Mouse (Mus musculus): ENCODE data around the gene Col6a5. TPM values are rescaled to one million over a fixed set of nuclear protein-coding genes. Genes with fewer than 3 reads are reported as not detected.

Gene Col6a5
- total and polyA plus RNA-seq, 3 experiments, result under 0.01 TPM; not detected in 2

DNA sequence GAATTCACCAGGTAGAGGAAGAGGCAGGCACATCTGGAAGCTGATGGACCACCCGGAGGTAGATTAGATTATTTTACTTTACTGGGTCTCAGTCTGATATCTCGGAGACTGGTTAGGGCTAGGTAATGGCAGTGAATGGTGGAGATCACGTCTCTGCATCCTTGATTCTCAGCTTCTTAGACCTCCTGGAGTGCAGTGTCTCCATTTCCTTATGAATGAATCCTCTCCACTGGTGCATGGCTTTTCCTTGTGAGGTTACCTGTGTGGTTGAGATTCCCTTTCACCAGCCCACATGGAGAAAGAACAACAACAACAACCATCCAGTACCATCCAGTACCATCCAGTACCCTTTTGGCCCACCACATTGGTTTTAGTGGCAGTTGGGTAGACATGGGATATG, 11.6 kb upstream of the Col6a5 start:
- TF ChIP-seq MAZ (IDR thresholded peaks at IDR 0.05; ENCODE audit: low read depth, low read length) (no peak), JUN (IDR thresholded peaks at IDR 0.05; ENCODE audit: insufficient read depth, low read depth, low read length) (no peak), CHD1 (IDR thresholded peaks at IDR 0.05; ENCODE audit: low read depth, low read length) (no peak), MXI1 (IDR thresholded peaks at IDR 0.05; ENCODE audit: low read depth, low read length) (no peak), MAFK (IDR thresholded peaks at IDR 0.05; ENCODE audit: insufficient replicate concordance, low read length) (no peak), TBP (conservative IDR thresholded peaks at IDR 0.05; ENCODE audit: low read depth, low read length) (no peak), USF2 (conservative IDR thresholded peaks at IDR 0.05; ENCODE audit: low read depth, low read length) (no peak), NELFE (IDR thresholded peaks at IDR 0.05; ENCODE audit: low read depth, low read length) (no peak), POLR2AphosphoS2 (IDR thresholded peaks at IDR 0.05; ENCODE audit: low read depth, low read length) (no peak), ZNF384 (IDR thresholded peaks at IDR 0.05; ENCODE audit: low read depth, low read length) (no peak), MYC (IDR thresholded peaks at IDR 0.05; ENCODE audit: low read depth, low read length) (no peak), IRF4 (IDR thresholded peaks at IDR 0.05; ENCODE audit: low read depth, low read length) (no peak), ZMIZ1 (IDR thresholded peaks at IDR 0.05; ENCODE audit: low read depth, low read length) (no peak)
- Histone ChIP-seq H3K4me1 (ENCODE audit: control insufficient read depth in 1 of 2, insufficient read depth in 2 of 2) (no peaks in the 10 kb centered on the region), H3K36me3 (replicated peaks in 1 of 2; ENCODE audit: control insufficient read depth in 1 of 2, insufficient read depth in 1 of 2, low read length in 1 of 2) (no peaks in the 10 kb centered on the region), H3K4me3 (replicated peaks in 1 of 3; ENCODE audit: low read depth in 2 of 3, low read length in 2 of 3, poor library complexity in 1 of 3) (no peak overlapping the region), H3K4me2 (ENCODE audit: insufficient read depth, low read depth, poor library complexity, severe bottlenecking) (no peak overlapping the region), H3K79me2 (replicated peaks; ENCODE audit: control insufficient read depth, extremely low read depth, insufficient read depth, poor library complexity, severe bottlenecking) (no peaks in the 10 kb centered on the region), H3K27ac (ENCODE audit: insufficient read depth, low read depth) (no peak overlapping the region), H3K9me3 (replicated peaks; ENCODE audit: low read length) (peaks cover 2% of the 10 kb centered on the region), H3K9ac (ENCODE audit: insufficient read depth, low read depth) (no peak overlapping the region), H3K27me3 (replicated peaks) (peaks cover 37% of the 10 kb centered on the region)
- dilution Hi-C loops (cut with MboI; ENCODE audit: extremely low pct_ligation_motif_present, extremely low pct_unique_long_range_greater_than_20kb, low sequenced_read_pairs) (no loop called here), in situ Hi-C loops (cut with MboI; ENCODE audit: low pct_ligation_motif_present, low pct_unique_long_range_greater_than_20kb, low sequenced_read_pairs) (no loop called here)
- no peak for DNase-seq (ENCODE audit: extremely low read depth)

DNA sequence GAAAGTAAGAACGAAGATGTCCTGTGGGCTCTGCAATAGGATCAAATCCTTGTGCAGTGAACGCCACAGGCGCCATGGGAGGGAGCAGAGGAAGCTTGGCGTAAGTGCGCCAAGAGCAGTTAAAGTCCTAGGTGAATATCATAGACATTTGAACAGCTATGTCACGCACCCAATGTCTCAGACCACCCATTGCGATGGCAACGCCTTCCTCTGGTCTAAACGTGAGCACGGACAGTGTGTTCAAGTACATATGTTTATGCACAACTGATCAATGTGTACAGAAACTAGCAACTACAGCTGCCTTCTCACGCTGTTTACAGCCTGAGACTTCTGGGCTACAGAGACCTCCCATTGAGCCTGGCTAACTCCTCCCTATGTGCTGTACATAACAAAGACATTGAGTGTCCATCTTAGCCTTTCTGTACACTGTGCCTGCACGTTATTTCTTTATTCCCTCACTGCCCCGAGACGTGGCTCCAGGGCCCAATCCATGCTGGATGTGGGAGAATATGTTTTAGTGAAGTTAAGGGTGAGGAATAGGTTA, 11.0 kb upstream of the Col6a5 start:
- dilution Hi-C loops (cut with MboI; ENCODE audit: extremely low pct_ligation_motif_present, extremely low pct_unique_long_range_greater_than_20kb, low sequenced_read_pairs), result no loop called here
- Histone ChIP-seq H3K4me3 (replicated peaks in 1 of 3; ENCODE audit: low read depth in 2 of 3, low read length in 2 of 3, poor library complexity in 1 of 3) (no peak overlapping the region), H3K36me3 (replicated peaks in 1 of 2; ENCODE audit: control insufficient read depth in 1 of 2, insufficient read depth in 1 of 2, low read length in 1 of 2) (no peaks in the 10 kb centered on the region), H3K27me3 (replicated peaks) (peaks cover 37% of the 10 kb centered on the region), H3K9ac (ENCODE audit: insufficient read depth, low read depth) (no peak overlapping the region), H3K27ac (ENCODE audit: insufficient read depth, low read depth) (no peak overlapping the region), H3K79me2 (replicated peaks; ENCODE audit: control insufficient read depth, extremely low read depth, insufficient read depth, poor library complexity, severe bottlenecking) (no peaks in the 10 kb centered on the region), H3K9me3 (replicated peaks; ENCODE audit: low read length) (peaks cover 2% of the 10 kb centered on the region), H3K4me1 (ENCODE audit: control insufficient read depth in 1 of 2, insufficient read depth in 2 of 2) (no peaks in the 10 kb centered on the region), H3K4me2 (ENCODE audit: insufficient read depth, low read depth, poor library complexity, severe bottlenecking) (no peak overlapping the region)
- no peak for TF ChIP-seq TCF12 (IDR thresholded peaks at IDR 0.05; ENCODE audit: low read depth, low read length)
- no peak for TF ChIP-seq E2F4 (IDR thresholded peaks at IDR 0.05; ENCODE audit: insufficient replicate concordance, low read depth, low read length)
- TF ChIP-seq ELF1 (IDR thresholded peaks at IDR 0.05; ENCODE audit: low read depth, low read length), result no peak
- no peak for TF ChIP-seq CHD1 (IDR thresholded peaks at IDR 0.05; ENCODE audit: low read depth, low read length)
- TF ChIP-seq NELFE (IDR thresholded peaks at IDR 0.05; ENCODE audit: low read depth, low read length), result no peak
- no peak for TF ChIP-seq MXI1 (IDR thresholded peaks at IDR 0.05; ENCODE audit: low read depth, low read length)
- no peak for TF ChIP-seq HCFC1 (IDR thresholded peaks at IDR 0.05; ENCODE audit: low read depth, low read length)
- TF ChIP-seq RAD21 (IDR thresholded peaks at IDR 0.05; ENCODE audit: low read depth, low read length), result no peak
- in situ Hi-C loops (cut with MboI; ENCODE audit: low pct_ligation_motif_present, low pct_unique_long_range_greater_than_20kb, low sequenced_read_pairs), result no loop called here
- DNase-seq (ENCODE audit: extremely low read depth), result no peak

All from CH12.LX (cell line).